Mouse (Mus musculus) bone marrow, adult 2 months (tissue): ENCODE results near the gene Macf1. TPM values are rescaled to one million over a fixed set of nuclear protein-coding genes. Genes with fewer than 3 reads are reported as not detected.

Experiments used
- H3K27ac ChIP-seq: fragments of 200-500 bp; 2 replicates; pipeline ENCODE4 v1.5.1; 2012; ENCODE audit warnings: low read depth, mild to moderate bottlenecking, control low read depth, inconsistent platforms, low read length; ENCODE audit not compliant: control insufficient read depth, poor library complexity, insufficient read depth
- H3K4me1 ChIP-seq: fragments of 200-500 bp; 2 replicates; pipeline ENCODE4 v1.6.1; 2011; ENCODE audit warnings: low read length; ENCODE audit not compliant: control insufficient read depth, insufficient read depth
- H3K4me3 ChIP-seq: fragments of 200-500 bp; replicated peaks from 2 replicates; pipeline ENCODE3; 2011; ENCODE audit warnings: mild to moderate bottlenecking, low read depth, low read length, control low read depth; ENCODE audit not compliant: control insufficient read depth
- CTCF ChIP-seq: fragments of 200-500 bp; IDR thresholded peaks from 2 replicates; pipeline ENCODE4 v1.5.1; 2011; ENCODE audit warnings: low read length, control low read depth; ENCODE audit not compliant: control insufficient read depth, insufficient read depth
- POLR2A ChIP-seq: fragments of 200-500 bp; IDR thresholded peaks from 2 replicates; pipeline ENCODE4 v1.6.1; 2011; ENCODE audit warnings: low read depth, mild to moderate bottlenecking, control low read depth, low read length, borderline replicate concordance; ENCODE audit not compliant: control insufficient read depth
- WGBS: fragments of 180-500 bp; shearing (Covaris S2); methylation state at CpG from one replicate; pipeline ENCODE4 v1.1.7; 2018; 5-methylcytosine and 5-hydroxymethylcytosine counted together
- polyA plus RNA-seq: library from polyadenylated mRNA; stranded (reverse); fragments of >200 nt; gene quantifications from 2 replicates; pipeline ENCODE4 v1.2.4, GENCODE M21; 2011; ENCODE audit warnings: low replicate concordance; ENCODE audit not compliant: missing spikeins, insufficient read depth, insufficient read length

Gene Macf1
- polyA plus RNA-seq, 1 experiment, result 124 TPM

- WGBS, result 72% methylated on average over 5 of the region's 5 CpGs
- H3K4me1 ChIP-seq, result no peaks in the 10 kb centered on the region; the same call in 1 of the 2 replicates
- TF ChIP-seq CTCF (no peak), POLR2A (no peak)
- no peak overlapping the region for H3K4me3 ChIP-seq
- no peak overlapping the region for H3K27ac ChIP-seq
Measured at GRCm38 (mm10) chr4:123624438-123624837, 59.7 kb downstream of the Macf1 start.

DNA sequence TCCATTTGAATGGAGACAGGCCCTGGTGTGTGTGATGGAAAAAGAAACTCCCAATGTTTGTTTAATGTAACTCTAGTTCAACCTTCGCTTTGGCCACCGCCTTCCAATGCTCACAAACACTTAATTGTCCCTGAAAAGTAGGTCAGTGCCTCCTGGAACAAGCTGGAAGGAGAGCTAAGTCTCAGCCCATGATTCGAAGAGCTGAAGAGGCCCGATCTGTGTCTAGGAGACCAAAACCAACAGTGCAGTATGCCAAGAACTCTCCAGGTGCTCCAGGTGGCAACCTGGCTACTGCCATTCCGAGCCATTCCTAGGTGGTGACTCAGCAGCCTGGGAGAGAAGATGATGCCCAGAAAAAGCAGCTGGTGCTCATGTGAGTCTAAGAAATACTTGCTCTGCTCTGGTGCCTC is 60.4 kb downstream of the Macf1 start:
- TF ChIP-seq CTCF (no peak), POLR2A (no peak)
- WGBS, result 86% methylated on average over 5 of the region's 5 CpGs
- Histone ChIP-seq H3K27ac (no peak overlapping the region), H3K4me3 (no peak overlapping the region), H3K4me1 (no peaks in the 10 kb centered on the region; the same call in 1 of the 2 replicates)

- no peaks in the 10 kb centered on the region; the same call in 1 of the 2 replicates for H3K4me1 ChIP-seq
- no peak overlapping the region for H3K4me3 ChIP-seq
- H3K27ac ChIP-seq, result no peak overlapping the region
- TF ChIP-seq POLR2A, result no peak
Measured at GRCm38 (mm10) chr4:123621732-123622131, 62.4 kb downstream of the Macf1 start.

DNA sequence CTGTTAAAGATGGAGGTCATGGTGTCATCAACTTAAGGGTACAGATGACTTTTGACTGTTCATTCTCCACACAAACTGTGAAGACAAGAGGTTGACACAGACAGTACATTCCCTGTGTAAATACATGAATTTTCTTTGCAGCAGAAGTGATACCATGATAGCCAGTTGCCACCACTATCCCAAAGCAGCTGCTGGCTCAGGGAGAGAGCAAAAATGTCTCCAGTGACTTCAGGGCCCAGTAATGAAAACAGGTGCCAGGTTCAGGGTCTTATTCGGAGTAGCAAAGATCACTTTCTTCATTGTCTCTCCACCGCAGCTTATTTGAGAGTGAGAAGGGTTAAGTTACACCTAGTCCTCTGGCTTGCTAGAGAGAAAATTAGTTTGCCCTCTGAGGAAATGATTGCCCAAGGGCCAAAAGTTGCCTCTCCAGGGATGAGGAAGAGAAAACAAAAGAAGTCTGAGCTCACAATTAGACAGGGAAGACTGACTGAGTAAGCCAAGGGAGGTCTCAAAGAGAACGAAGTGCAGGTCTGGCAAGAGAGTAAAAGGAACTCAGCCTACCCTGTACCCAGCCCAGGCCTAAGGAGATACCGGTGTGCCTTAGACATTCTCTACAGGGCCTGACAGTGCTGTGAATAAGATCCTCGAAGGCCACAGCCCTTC is 66.3 kb downstream of the Macf1 start:
- H3K4me3 ChIP-seq, result no peak overlapping the region
- no peaks in the 10 kb centered on the region; the same call in 1 of the 2 replicates for H3K4me1 ChIP-seq
- WGBS, result 78% methylated on average over 5 of the region's 5 CpGs
- H3K27ac ChIP-seq, result no peak overlapping the region
- no peak for TF ChIP-seq CTCF
- TF ChIP-seq POLR2A, result no peak

DNA sequence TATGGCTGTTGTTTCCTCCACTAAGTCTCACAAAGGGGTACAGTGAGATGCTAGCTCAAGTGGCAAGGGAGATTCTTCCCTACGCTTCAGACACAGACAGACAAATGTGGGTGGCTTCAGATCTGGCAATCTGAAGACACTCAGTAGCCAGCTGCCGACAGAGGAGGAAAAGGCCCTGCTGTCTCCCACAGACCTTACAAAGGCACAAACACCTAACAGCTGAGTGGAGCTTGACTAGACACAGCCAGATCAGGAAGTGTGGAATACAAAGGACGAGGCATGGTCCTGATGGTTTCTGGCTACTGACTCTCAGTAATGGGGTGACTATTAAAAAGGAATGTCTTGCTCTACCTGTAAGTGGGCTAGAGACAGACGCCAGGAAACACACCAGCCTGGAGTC is 67.2 kb downstream of the Macf1 start:
- no peak for TF ChIP-seq CTCF
- TF ChIP-seq POLR2A, result no peak
- H3K27ac ChIP-seq, result no peak overlapping the region
- H3K4me3 ChIP-seq, result no peak overlapping the region
- no peaks in the 10 kb centered on the region for H3K4me1 ChIP-seq
- WGBS, result 72% methylated on average over 4 of the region's 4 CpGs

GRCm38 (mm10) chr4:123616501-123616900 is 67.7 kb downstream of the Macf1 start:
- H3K4me1 ChIP-seq, result no peaks in the 10 kb centered on the region
- TF ChIP-seq CTCF (no peak), POLR2A (no peak)
- no peak overlapping the region for H3K27ac ChIP-seq
- H3K4me3 ChIP-seq, result no peak overlapping the region

DNA sequence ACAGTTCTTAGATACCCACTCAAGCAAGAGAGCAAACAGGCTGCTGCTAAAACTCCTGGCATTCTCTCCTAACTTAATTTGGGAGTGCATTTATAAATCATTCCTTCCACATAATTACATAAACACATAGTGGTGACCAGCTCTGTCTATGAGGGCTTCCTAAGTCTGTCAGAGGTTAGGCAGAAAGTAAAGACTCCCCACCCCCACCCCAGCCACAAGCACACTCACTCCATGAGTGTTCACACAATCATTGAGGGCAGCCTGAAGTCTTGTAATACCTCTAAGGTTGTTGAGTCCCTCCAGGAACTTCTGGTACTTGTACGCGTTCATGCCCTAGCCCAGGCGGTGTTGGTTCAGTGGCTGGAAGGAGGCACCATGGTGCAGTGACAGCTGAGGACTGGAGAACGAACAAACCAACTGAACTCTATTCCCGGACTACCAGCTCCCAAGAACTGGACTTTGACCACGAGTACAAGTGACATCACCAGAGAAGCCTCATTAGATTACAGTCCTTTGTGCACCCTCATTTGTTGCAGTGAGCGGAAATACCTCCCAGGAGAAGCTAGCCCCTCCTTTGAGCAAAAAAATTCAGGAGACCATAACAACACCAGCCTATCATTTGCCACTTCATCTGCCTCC is 70.7 kb downstream of the Macf1 start:
- WGBS, result 76% methylated on average over 7 of the region's 7 CpGs
- TF ChIP-seq CTCF (no peak), POLR2A (no peak)
- Histone ChIP-seq H3K4me1 (no peaks in the 10 kb centered on the region), H3K27ac (no peak overlapping the region), H3K4me3 (no peak overlapping the region)

DNA sequence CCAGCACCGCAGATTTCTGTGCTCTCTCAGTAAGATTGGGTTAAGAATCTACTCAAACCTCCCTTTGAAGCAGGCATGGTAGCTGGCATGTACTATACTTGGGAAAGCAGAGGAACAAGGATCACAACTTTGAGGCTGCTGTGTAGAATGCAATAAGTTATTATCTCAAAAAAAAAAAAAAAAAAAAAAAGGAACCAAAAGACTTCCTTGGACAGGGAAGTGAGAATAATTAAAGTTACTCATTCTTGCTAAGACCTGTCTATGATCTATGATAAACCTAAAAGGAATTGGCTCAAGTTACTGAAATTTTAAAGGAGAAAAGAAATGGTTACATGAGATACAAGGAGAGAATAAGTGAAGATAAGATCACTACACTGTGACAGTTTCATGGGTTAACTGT is 72.2 kb downstream of the Macf1 start:
- Histone ChIP-seq H3K4me3 (no peak overlapping the region), H3K27ac (no peak overlapping the region), H3K4me1 (no peaks in the 10 kb centered on the region)
- TF ChIP-seq POLR2A, result no peak
- TF ChIP-seq CTCF, result no peak
- WGBS, result 97% methylated on average over 1 of the region's 1 CpGs

DNA sequence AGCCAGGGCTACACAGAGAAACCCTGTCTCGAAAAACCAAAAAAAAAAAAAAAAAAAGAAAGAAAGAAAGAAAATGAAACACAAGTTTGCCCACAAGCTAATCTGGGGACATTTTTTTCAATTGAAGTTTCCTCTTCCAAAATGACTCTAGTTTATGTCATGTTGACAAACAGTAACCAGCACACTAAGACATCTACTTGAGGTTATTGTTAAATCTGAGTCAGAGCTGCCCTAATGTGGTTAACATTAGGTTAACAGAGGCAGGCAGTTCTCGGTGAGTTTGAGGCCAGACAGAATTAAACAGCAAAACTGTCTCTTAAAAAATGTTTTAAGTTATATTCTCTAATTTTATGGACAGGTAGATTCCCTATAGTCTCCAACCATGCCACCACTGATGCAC is 72.9 kb downstream of the Macf1 start:
- Histone ChIP-seq H3K27ac (no peak overlapping the region), H3K4me3 (no peak overlapping the region), H3K4me1 (no peaks in the 10 kb centered on the region)
- no peak for TF ChIP-seq CTCF
- TF ChIP-seq POLR2A, result no peak
- WGBS, result 58% methylated on average over 2 of the region's 2 CpGs
